Mouse (Mus musculus) heart, adult 2 months (tissue): ENCODE measurements at regions not wholly inside any gene's neighbourhood (a gene's known extent, or its start where the extent isn't known, plus 50 kb on each side); places are given as distances from the start of the nearest gene placed in this dataset.

Experiments
- DNase-seq, 2 experiments: peaks; one replicate each; pipeline ENCODE4 v3.0.0; 2021
- H3K27ac ChIP-seq: fragments of 200-600 bp; 2 replicates; pipeline ENCODE4 v1.8.1; 2022
- H3K27me3 ChIP-seq: fragments of 200-500 bp; 2 replicates; pipeline ENCODE4 v1.6.1; 2012; ENCODE audit warnings: mild to moderate bottlenecking, low read length, inconsistent platforms, mixed read lengths; ENCODE audit not compliant: control insufficient read depth, insufficient read depth
- H3K36me3 ChIP-seq: fragments of 200-500 bp; 2 replicates; pipeline ENCODE4 v1.6.1; 2012; ENCODE audit warnings: low read length, inconsistent platforms; ENCODE audit not compliant: control insufficient read depth, insufficient read depth
- H3K4me1 ChIP-seq: fragments of 200-500 bp; 2 replicates; pipeline ENCODE4 v1.6.1; 2011; ENCODE audit warnings: low read length; ENCODE audit not compliant: control insufficient read depth, insufficient read depth
- H3K4me3 ChIP-seq: fragments of 200-600 bp; 2 replicates; pipeline ENCODE4 v1.8.1; 2022
- H3K79me2 ChIP-seq: fragments of 200-500 bp; replicated peaks from 2 replicates; pipeline ENCODE4 v1.6.1; 2012; ENCODE audit warnings: mild to moderate bottlenecking, inconsistent platforms, low read length, moderate library complexity, mixed read lengths; ENCODE audit not compliant: control insufficient read depth, insufficient read depth
- H3K9ac ChIP-seq: fragments of 200-500 bp; 2 replicates; pipeline ENCODE4 v1.6.1; 2012; ENCODE audit warnings: low read depth, mild to moderate bottlenecking, control low read depth, inconsistent platforms, low read length, mixed read lengths
- CTCF ChIP-seq: fragments of 200-600 bp; IDR thresholded peaks from 2 replicates; pipeline ENCODE4 v1.8.1; 2022; ENCODE audit warnings: antibody characterized with exemption, mild to moderate bottlenecking, moderate library complexity
- EP300 ChIP-seq: fragments of 200-500 bp; IDR thresholded peaks from 2 replicates; pipeline ENCODE4 v1.6.1; 2011; ENCODE audit warnings: low read depth, low read length, control low read depth; ENCODE audit not compliant: insufficient read depth
- POLR2A ChIP-seq: fragments of 200-500 bp; IDR thresholded peaks from 2 replicates; pipeline ENCODE4 v1.6.1; 2011; ENCODE audit warnings: mild to moderate bottlenecking, low read depth, low read length, control low read depth; ENCODE audit not compliant: insufficient read depth
- WGBS: fragments of 180-500 bp; shearing (Covaris S2); methylation state at CpG from one replicate; pipeline ENCODE4 v1.1.7; 2018; 5-methylcytosine and 5-hydroxymethylcytosine counted together
- intact Hi-C: fragments of 180-260 bp; cut with DNase I; formaldehyde crosslinking; loops from one replicate; pipeline ENCODE4 v1.15.1; 2025

DNA sequence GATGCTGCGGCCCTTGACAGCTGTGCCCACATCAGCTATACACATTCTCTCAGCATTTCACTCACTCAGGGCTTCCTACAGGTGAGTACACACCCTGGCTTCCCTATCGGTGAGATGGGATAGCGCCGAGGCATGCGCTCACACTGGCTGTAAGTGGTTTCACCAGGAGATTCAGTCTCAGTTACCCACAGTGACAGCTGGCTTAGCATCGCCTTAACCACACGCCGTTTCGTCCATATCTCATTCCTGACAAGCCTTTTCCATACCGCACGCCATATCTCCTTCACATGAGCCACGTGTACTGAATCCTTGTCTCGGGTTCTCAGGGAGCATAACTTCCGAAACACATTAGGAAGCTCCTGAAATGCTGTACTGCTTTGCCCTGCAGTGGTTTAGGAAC lies 113.3 kb upstream of the Slc7a14 start:
- H3K27me3 ChIP-seq: no peaks in the 10 kb centered on the region

DNA sequence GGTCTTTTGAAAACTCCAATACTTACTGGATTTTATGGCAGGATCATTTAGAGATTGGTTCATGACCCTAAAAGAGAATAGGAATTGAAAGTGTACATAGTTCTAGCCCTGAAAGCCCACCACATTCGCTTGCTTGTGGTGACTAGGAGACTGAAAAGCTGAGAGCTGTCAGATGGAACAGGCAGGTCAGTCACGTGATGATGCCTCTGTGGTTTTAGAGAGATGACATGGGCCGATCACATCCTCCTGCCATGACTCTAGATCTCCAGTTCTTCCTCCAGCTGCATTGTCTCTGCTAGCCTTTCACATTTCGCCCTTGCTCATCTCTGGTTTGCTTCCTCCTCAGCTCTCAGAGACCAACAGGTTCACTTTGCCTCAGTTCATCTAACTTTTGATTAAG lies 98.6 kb upstream of the Slc7a14 start:
- Histone ChIP-seq H3K36me3 (no peaks in the 10 kb centered on the region), H3K9ac (no peak overlapping the region), H3K79me2 (no peaks in the 10 kb centered on the region), H3K4me3 (no peak overlapping the region), H3K27ac (no peak overlapping the region), H3K4me1 (no peaks in the 10 kb centered on the region), H3K27me3 (no peaks in the 10 kb centered on the region)
- TF ChIP-seq EP300 (no peak), POLR2A (no peak), CTCF (no peak)
- intact Hi-C loops: no loop called here
- WGBS: 73% methylated on average over 4 of the region's 4 CpGs
- DNase-seq: no peak

More for the DNA sequence above, 113.3 kb upstream of the Slc7a14 start:
- no peak for DNase-seq
- no peak overlapping the region for H3K27ac ChIP-seq
- no peaks in the 10 kb centered on the region for H3K4me1 ChIP-seq
- H3K4me3 ChIP-seq: no peak overlapping the region
- H3K36me3 ChIP-seq: no peaks in the 10 kb centered on the region
- no peak for TF ChIP-seq POLR2A
- no peak for TF ChIP-seq EP300
- no peak for TF ChIP-seq CTCF
- no peaks in the 10 kb centered on the region for H3K79me2 ChIP-seq
- H3K9ac ChIP-seq: no peak overlapping the region
- intact Hi-C loops: no loop called here
- 64% methylated on average over 14 of the region's 14 CpGs for WGBS

DNA sequence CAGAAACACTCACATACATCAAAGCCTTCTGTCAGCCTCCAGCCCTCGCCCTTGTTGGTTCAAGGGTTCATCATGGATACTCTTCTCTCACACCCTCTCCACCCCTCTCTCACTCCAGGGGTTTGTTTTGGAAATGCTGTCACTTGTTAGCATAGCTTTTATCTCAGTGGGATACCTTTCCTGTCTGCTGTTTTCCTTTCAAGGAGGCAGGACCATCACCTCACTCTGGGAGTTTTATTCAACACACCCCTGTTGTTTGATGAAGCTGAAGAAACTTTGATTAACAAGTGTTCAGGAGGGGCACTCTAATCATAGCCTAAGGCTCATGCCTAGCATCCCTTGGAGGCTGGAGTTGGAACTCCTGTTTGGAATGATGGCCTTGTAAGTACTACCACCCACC lies 95.7 kb upstream of the Slc7a14 start:
- no peak overlapping the region for H3K9ac ChIP-seq
- H3K79me2 ChIP-seq: no peaks in the 10 kb centered on the region
- no peaks in the 10 kb centered on the region for H3K36me3 ChIP-seq
- 33% methylated on average over 1 of the region's 1 CpGs for WGBS
- no peaks in the 10 kb centered on the region for H3K4me1 ChIP-seq
- TF ChIP-seq POLR2A (no peak), CTCF (no peak), EP300 (no peak)
- H3K27me3 ChIP-seq: no peaks in the 10 kb centered on the region
- H3K4me3 ChIP-seq: no peak overlapping the region
- DNase-seq: no peak
- no peak overlapping the region for H3K27ac ChIP-seq
- intact Hi-C loops: no loop called here

DNA sequence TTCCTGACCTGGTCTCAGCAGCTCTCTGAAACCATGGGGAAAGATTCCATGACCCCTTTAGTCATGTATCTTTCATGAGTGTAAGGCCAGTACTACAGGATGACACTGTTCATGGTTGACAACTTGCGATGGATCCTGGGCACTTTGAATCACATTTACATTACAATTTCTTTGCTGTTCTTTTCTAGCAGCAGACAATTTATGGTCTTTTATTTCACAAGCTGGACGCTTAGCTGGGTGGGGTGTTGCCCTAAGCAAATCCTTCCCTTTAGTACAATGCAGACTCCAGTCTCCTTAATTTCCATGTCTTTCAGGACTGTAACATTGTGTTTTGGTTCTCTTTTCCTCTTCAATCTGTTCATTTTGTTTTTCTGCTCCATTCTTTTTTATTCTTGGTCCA lies 89.0 kb upstream of the Slc7a14 start:
- H3K27ac ChIP-seq: no peak overlapping the region
- no peak overlapping the region for H3K9ac ChIP-seq
- no peaks in the 10 kb centered on the region for H3K79me2 ChIP-seq
- 81% methylated on average over 2 of the region's 2 CpGs for WGBS
- DNase-seq: no peak
- no peak overlapping the region for H3K4me3 ChIP-seq
- no peaks in the 10 kb centered on the region for H3K36me3 ChIP-seq
- no peaks in the 10 kb centered on the region for H3K27me3 ChIP-seq
- no peaks in the 10 kb centered on the region for H3K4me1 ChIP-seq
- intact Hi-C loops: no loop called here
- TF ChIP-seq CTCF: no peak
- no peak for TF ChIP-seq POLR2A
- no peak for TF ChIP-seq EP300

DNA sequence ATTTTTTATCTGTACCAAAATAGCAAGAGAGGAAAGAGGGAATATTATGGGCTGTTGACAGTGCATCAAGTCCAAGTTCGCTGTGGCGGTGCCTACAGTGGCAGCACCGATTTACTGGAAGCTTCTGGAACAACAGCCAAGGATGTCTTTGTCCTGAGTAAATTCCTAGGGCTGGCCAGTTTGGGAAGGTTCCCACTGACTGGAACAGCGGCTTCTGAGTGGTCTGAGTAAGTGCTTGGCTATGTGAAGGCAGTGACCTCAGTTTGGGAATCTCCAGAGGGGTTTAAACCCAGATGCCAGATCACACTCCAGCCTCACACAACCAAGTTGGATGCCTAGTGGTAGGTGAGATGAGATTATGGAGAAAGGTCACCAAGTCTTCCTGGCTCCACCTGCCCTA lies 84.4 kb upstream of the Slc7a14 start:
- WGBS: 46% methylated on average over 4 of the region's 4 CpGs
- no peak for TF ChIP-seq CTCF
- TF ChIP-seq EP300: no peak
- TF ChIP-seq POLR2A: no peak

DNA sequence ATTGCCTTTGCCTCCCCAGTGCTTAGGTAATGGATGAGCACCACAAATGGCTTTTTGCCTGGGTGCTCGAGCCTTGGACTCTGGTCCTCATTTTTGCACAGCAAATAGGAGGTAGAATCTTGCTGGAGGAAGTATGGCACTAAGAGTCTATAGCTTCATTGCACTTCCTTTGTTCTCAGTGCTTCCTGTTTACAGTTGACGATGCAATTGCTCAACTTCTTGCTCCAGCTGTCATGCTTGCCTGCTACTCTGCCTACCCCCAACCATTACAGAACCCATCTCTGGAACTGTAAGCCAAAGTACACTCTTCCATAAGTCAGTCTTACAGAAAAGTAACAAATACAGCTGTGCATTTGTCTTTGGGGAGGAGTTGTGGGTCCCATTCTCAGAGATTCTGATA lies 79.8 kb upstream of the Slc7a14 start:
- Histone ChIP-seq H3K9ac (no peak overlapping the region), H3K36me3 (no peaks in the 10 kb centered on the region), H3K4me1 (no peaks in the 10 kb centered on the region), H3K27me3 (no peaks in the 10 kb centered on the region), H3K27ac (no peak overlapping the region), H3K4me3 (no peak overlapping the region), H3K79me2 (no peaks in the 10 kb centered on the region)
- intact Hi-C loops: no loop called here
- DNase-seq: no peak
- WGBS: 35% methylated on average over 2 of the region's 2 CpGs
- TF ChIP-seq POLR2A (no peak), EP300 (no peak), CTCF (no peak)

More for the DNA sequence above, 84.4 kb upstream of the Slc7a14 start:
- no peaks in the 10 kb centered on the region for H3K79me2 ChIP-seq
- H3K36me3 ChIP-seq: no peaks in the 10 kb centered on the region
- H3K4me3 ChIP-seq: no peak overlapping the region
- no peaks in the 10 kb centered on the region for H3K4me1 ChIP-seq
- no peak overlapping the region for H3K27ac ChIP-seq
- intact Hi-C loops: no loop called here
- peak; percentile 11 to 16 for DNase-seq
- H3K27me3 ChIP-seq: no peaks in the 10 kb centered on the region
- no peak overlapping the region for H3K9ac ChIP-seq
